10 mouse cellular contexts compared by ENCODE assay signal in genomic region chr17:8368570-8368969, GRCm38 (mm10). TPM values are rescaled to one million over a fixed set of nuclear protein-coding genes. Genes with fewer than 3 reads are reported as not detected.
DNase-seq lines count a peak whose midpoint lies in the region; ATAC-seq and TF ChIP-seq lines count a peak whose summit lies in the region.
"Had no signal": no experiment of that assay in that cellular context is flagged by ENCODE, and none has a peak within 500 bp of the region (broad histone marks: within the 10 kb centered on the region; RNA-seq: fewer than 3 reads in every experiment).

No protein-coding gene starts in this region.

- H3K36me3 ChIP-seq in embryonic facial prominence, embryonic 14.5 days (ENCODE audit: control insufficient read depth, insufficient read depth, low read length) = no peaks in the 10 kb centered on the region
- no peaks in the 10 kb centered on the region for H3K36me3 ChIP-seq in neural tube, embryonic 12.5 days
- H3K36me3 ChIP-seq in kidney, adult 2 months (ENCODE audit: control insufficient read depth, insufficient read depth, low read length) = no peaks in the 10 kb centered on the region

- peaks cover 30% of the 10 kb centered on the region for H3K4me1 ChIP-seq in embryonic facial prominence, embryonic 14.5 days (ENCODE audit: control insufficient read depth, insufficient read depth, low read length)
- H3K4me1 ChIP-seq in neural tube, embryonic 12.5 days = peaks cover 48% of the 10 kb centered on the region
- H3K4me1 ChIP-seq in kidney, adult 2 months (ENCODE audit: control insufficient read depth, insufficient read depth, low read length) = peaks cover 4% of the 10 kb centered on the region; the same call in 1 of the 2 replicates

- H3K27me3 ChIP-seq in embryonic facial prominence, embryonic 14.5 days (replicated peaks; ENCODE audit: control insufficient read depth, insufficient read depth, low read length) = no peaks in the 10 kb centered on the region
- no peaks in the 10 kb centered on the region for H3K27me3 ChIP-seq in neural tube, embryonic 12.5 days (replicated peaks)
- H3K27me3 ChIP-seq in kidney, adult 2 months (replicated peaks; ENCODE audit: control insufficient read depth, insufficient read depth, low read length) = no peaks in the 10 kb centered on the region

- peak; percentile 48 for DNase-seq in cerebellum, adult 11-12 months
- peak; percentile 76 for DNase-seq in embryonic facial prominence, embryonic 14.5 days (ENCODE audit: low spot score)
- DNase-seq in layer of hippocampus, adult 9-11 months = peak; percentile 89
- DNase-seq in spleen, postnatal 4 days (ENCODE audit: low spot score in 2 of 2) = no peak
- DNase-seq in urinary bladder, adult 18-20 months (ENCODE audit: low spot score in 2 of 2) = no peak
- no peak for DNase-seq in kidney, adult 2 months

- H3K4me2 ChIP-seq in embryonic facial prominence, embryonic 14.5 days (ENCODE audit: low read depth, low read length) = peak overlapping the region; percentile 39; the same call in 1 of the 2 replicates
- H3K4me2 ChIP-seq in neural tube, embryonic 12.5 days (replicated peaks) = peak overlapping the region; percentile 49
- H3K4me2 ChIP-seq: lung, embryonic 14.5 days had no signal

- WGBS in embryonic facial prominence, embryonic 14.5 days = 22% methylated on average over 8 of the region's 8 CpGs
- 18% methylated on average over 8 of the region's 8 CpGs for WGBS in neural tube, embryonic 12.5 days
- 63% methylated on average over 8 of the region's 8 CpGs for WGBS in kidney, adult 2 months

- H3K9me3 ChIP-seq in embryonic facial prominence, embryonic 14.5 days (ENCODE audit: control insufficient read depth, low read length) = no peaks in the 10 kb centered on the region
- H3K9me3 ChIP-seq in neural tube, embryonic 12.5 days = no peaks in the 10 kb centered on the region

- TF ChIP-seq CTCF in kidney, adult 2 months (conservative IDR thresholded peaks at IDR 0.05; ENCODE audit: insufficient read depth, insufficient read length, low read depth, low read length) = no peak

- TF ChIP-seq POLR2A in kidney, adult 2 months (IDR thresholded peaks at IDR 0.05; ENCODE audit: low read depth, low read length) = no peak

- ATAC-seq in embryonic facial prominence, embryonic 14.5 days (ENCODE audit: low read depth) = peak; percentile 38; the same call in 1 of the 2 replicates
- peak; percentile 61 for ATAC-seq in neural tube, embryonic 12.5 days (ENCODE audit: low FRiP score, low read depth)
- ATAC-seq in erythroblast, adult 5-6 weeks (replicated peaks; ENCODE audit: low FRiP score, poor library complexity, severe bottlenecking) = no peak

- H3K9ac ChIP-seq in embryonic facial prominence, embryonic 14.5 days (ENCODE audit: low read depth, low read length) = no peak overlapping the region
- H3K9ac ChIP-seq in neural tube, embryonic 12.5 days = peak overlapping the region; percentile 38; the same call in 1 of the 2 replicates
- H3K9ac ChIP-seq: lung, embryonic 14.5 days had no signal

- H3K27ac ChIP-seq in embryonic facial prominence, embryonic 14.5 days (replicated peaks; ENCODE audit: low read depth, low read length) = no peak overlapping the region; the same call in 1 of the 2 replicates
- H3K27ac ChIP-seq in neural tube, embryonic 12.5 days = peak overlapping the region; percentile 92
- no peak overlapping the region for H3K27ac ChIP-seq in kidney, adult 2 months (ENCODE audit: insufficient read depth, low read depth, low read length)

- H3K4me3 ChIP-seq in embryonic facial prominence, embryonic 14.5 days (ENCODE audit: low read depth, low read length) = no peak overlapping the region
- H3K4me3 ChIP-seq in neural tube, embryonic 12.5 days = no peak overlapping the region
- H3K4me3 ChIP-seq in kidney, adult 2 months (ENCODE audit: insufficient read depth, low read depth, low read length) = no peak overlapping the region

RNA-seq across cellular contexts. Expression of gene T2, which starts 12.8 kb away (rescaled TPM):
- polyA plus RNA-seq in embryonic facial prominence, embryonic 14.5 days (2014; fragmentation: Nextera tagmentation; extraction: Ambion mirVana) = 0.46 and 0.47 TPM in 2 replicates
- polyA plus RNA-seq in neural tube, embryonic 12.5 days (2016; fragmentation: Nextera tagmentation; extraction: Ambion mirVana) = 0.41 and 0.44 TPM in 2 replicates
- 0.06 TPM in 1 of 2 replicates, not detected in the other for polyA plus RNA-seq in kidney, adult 2 months (2012; rRNA removed)
- total RNA-seq in erythroblast, adult 5-6 weeks (2015; ENCODE audit: low replicate concordance) = not detected in 2 replicates
- total RNA-seq in erythroblast, adult 5-6 weeks (2017; ENCODE audit: low replicate concordance) = not detected in 2 replicates
- total RNA-seq: MEL had no signal

RNA-seq across cellular contexts. Expression of gene Prr18, which starts 31.3 kb away (rescaled TPM):
- 1.0 TPM in 2 replicates for polyA plus RNA-seq in embryonic facial prominence, embryonic 14.5 days (2014; fragmentation: Nextera tagmentation; extraction: Ambion mirVana)
- 4.0 and 5.2 TPM in 2 replicates for polyA plus RNA-seq in neural tube, embryonic 12.5 days (2016; fragmentation: Nextera tagmentation; extraction: Ambion mirVana)
- 0.05 and 0.14 TPM in 2 replicates for polyA plus RNA-seq in kidney, adult 2 months (2012; rRNA removed)
- 0.42 TPM in 1 of 2 replicates, not detected in the other for total RNA-seq in erythroblast, adult 5-6 weeks (2015; ENCODE audit: low replicate concordance)
- total RNA-seq in erythroblast, adult 5-6 weeks (2017; ENCODE audit: low replicate concordance) = not detected in 2 replicates

RNA-seq across cellular contexts. Expression of gene Sft2d1, which starts 57.7 kb away (rescaled TPM):
- 65.9 and 72.2 TPM in 2 replicates for polyA plus RNA-seq in embryonic facial prominence, embryonic 14.5 days (2014; fragmentation: Nextera tagmentation; extraction: Ambion mirVana)
- polyA plus RNA-seq in neural tube, embryonic 12.5 days (2016; fragmentation: Nextera tagmentation; extraction: Ambion mirVana) = 104 and 109 TPM in 2 replicates
- 70.2 and 76.1 TPM in 2 replicates for polyA plus RNA-seq in kidney, adult 2 months (2012; rRNA removed)
- total RNA-seq in erythroblast, adult 5-6 weeks (2015; ENCODE audit: low replicate concordance) = 94.7 and 111 TPM in 2 replicates
- 8.0 and 8.2 TPM in 2 replicates for total RNA-seq in erythroblast, adult 5-6 weeks (2017; ENCODE audit: low replicate concordance)

Comparison
In these comparisons a context has a peak if more than half of its experiments do, and no peak if none do; other contexts are left out.
1. DNase-seq: peak in cerebellum, adult 11-12 months (single experiment), embryonic facial prominence, embryonic 14.5 days (single experiment) and layer of hippocampus, adult 9-11 months (single experiment); none in spleen, postnatal 4 days (0 of 2), urinary bladder, adult 18-20 months (0 of 2) and kidney, adult 2 months (single experiment).